In the genomic region with DNA sequence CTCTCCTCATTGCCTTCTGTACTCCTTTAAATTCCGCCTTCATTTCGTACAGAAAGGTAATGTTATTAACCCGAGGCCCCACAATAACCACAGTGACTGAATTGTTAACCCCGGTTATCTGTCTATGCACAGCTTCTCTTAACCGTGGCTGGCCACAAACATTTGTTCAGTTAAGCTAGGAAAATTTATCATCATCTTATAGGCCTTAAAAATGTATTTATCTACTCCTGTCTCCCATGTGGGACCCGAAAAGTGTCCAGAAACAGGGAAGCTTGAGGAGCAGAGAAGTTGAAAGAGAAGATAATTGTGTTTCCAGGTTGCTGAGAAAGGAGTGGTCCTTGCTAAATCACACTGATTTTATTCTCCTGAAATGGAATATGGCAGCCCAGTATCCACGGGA, we compare ENCODE assay signal across 20 mouse cellular contexts.
"Had no signal": no experiment of that assay in that cellular context is flagged by ENCODE, and none has a peak within 500 bp of the region (broad histone marks: within the 10 kb centered on the region; RNA-seq: fewer than 3 reads in every experiment).

No protein-coding gene starts in this region.

- H3K36me3 ChIP-seq: intestine, embryonic 15.5 days; kidney, embryonic 15.5 days; limb, embryonic 12.5 days; limb, embryonic 15.5 days; neural tube, embryonic 12.5 days; neural tube, embryonic 15.5 days; stomach, embryonic 15.5 days had no signal

- ATAC-seq: intestine, embryonic 15.5 days had no signal

- H3K4me3 ChIP-seq: intestine, embryonic 15.5 days; kidney, embryonic 15.5 days; limb, embryonic 12.5 days; limb, embryonic 15.5 days; neural tube, embryonic 12.5 days; neural tube, embryonic 15.5 days; stomach, embryonic 15.5 days had no signal

- H3K9ac ChIP-seq: intestine, embryonic 15.5 days; kidney, embryonic 15.5 days; limb, embryonic 12.5 days; limb, embryonic 15.5 days; lung, embryonic 14.5 days; neural tube, embryonic 12.5 days; neural tube, embryonic 15.5 days; stomach, embryonic 15.5 days had no signal

- H3K27me3 ChIP-seq: intestine, embryonic 15.5 days; kidney, embryonic 15.5 days; limb, embryonic 12.5 days; limb, embryonic 15.5 days; neural tube, embryonic 12.5 days; neural tube, embryonic 15.5 days; stomach, embryonic 15.5 days had no signal

- H3K9me3 ChIP-seq: intestine, embryonic 15.5 days; kidney, embryonic 15.5 days; limb, embryonic 12.5 days; limb, embryonic 15.5 days; neural tube, embryonic 12.5 days; neural tube, embryonic 15.5 days; stomach, embryonic 15.5 days had no signal

- H3K4me1 ChIP-seq: intestine, embryonic 15.5 days; kidney, embryonic 15.5 days; limb, embryonic 12.5 days; limb, embryonic 15.5 days; neural tube, embryonic 12.5 days; neural tube, embryonic 15.5 days; stomach, embryonic 15.5 days had no signal

- DNase-seq: kidney, adult 11 months; kidney, adult 8-10 months; kidney, postnatal 10 days; kidney, postnatal 36 days; left cerebral cortex, postnatal 4 days; lung, embryonic 14.5 days; lung, postnatal 10 days; lung, postnatal 36 days; midbrain, embryonic 14.5 days; right cerebral cortex, adult 18-20 months; right cerebral cortex, postnatal 14 days; right cerebral cortex, postnatal 4 days; thymus, postnatal 25 days had no signal

- H3K4me2 ChIP-seq: intestine, embryonic 15.5 days; kidney, embryonic 15.5 days; limb, embryonic 12.5 days; limb, embryonic 15.5 days; lung, embryonic 14.5 days; neural tube, embryonic 12.5 days; neural tube, embryonic 15.5 days; stomach, embryonic 15.5 days had no signal

- H3K27ac ChIP-seq: intestine, embryonic 15.5 days; kidney, embryonic 15.5 days; limb, embryonic 12.5 days; limb, embryonic 15.5 days; neural tube, embryonic 12.5 days; neural tube, embryonic 15.5 days; stomach, embryonic 15.5 days had no signal
